Mouse (Mus musculus) midbrain, embryonic 12.5 days (tissue): ENCODE results near the gene Mef2c. TPM values are rescaled to one million over a fixed set of nuclear protein-coding genes. Genes with fewer than 3 reads are reported as not detected.

Experiments
- ATAC-seq: fragments of 200-750 bp; cut with Nextera tagmentation; 2 replicates; pipeline ENCODE4 v1.8.0; 2017; ENCODE audit warnings: low read depth, moderate TSS enrichment, moderate library complexity; ENCODE audit not compliant: low FRiP score
- H3K27ac ChIP-seq: fragments of 300-500 bp; sonication (generic); replicated peaks from 2 replicates; pipeline ENCODE4 v1.5.1; 2016; ENCODE audit warnings: mild to moderate bottlenecking
- H3K27me3 ChIP-seq: fragments of 300-500 bp; sonication (generic); 2 replicates; pipeline ENCODE4 v1.6.1; 2016; ENCODE audit warnings: mild to moderate bottlenecking
- H3K36me3 ChIP-seq: fragments of 300-500 bp; sonication (generic); 2 replicates; pipeline ENCODE4 v1.6.1; 2016
- H3K4me1 ChIP-seq: fragments of 300-500 bp; sonication (generic); 2 replicates; pipeline ENCODE4 v1.6.1; 2016
- H3K4me2 ChIP-seq: fragments of 300-500 bp; sonication (generic); replicated peaks from 2 replicates; pipeline ENCODE4 v1.6.1; 2016; ENCODE audit warnings: mild to moderate bottlenecking, moderate library complexity
- H3K4me3 ChIP-seq: fragments of 300-500 bp; sonication (generic); 2 replicates; pipeline ENCODE4 v1.5.1; 2016; ENCODE audit warnings: mild to moderate bottlenecking
- H3K9ac ChIP-seq: fragments of 300-500 bp; sonication (generic); replicated peaks from 2 replicates; pipeline ENCODE4 v1.6.1; 2016; ENCODE audit warnings: mild to moderate bottlenecking, moderate library complexity
- H3K9me3 ChIP-seq: fragments of 300-500 bp; sonication (generic); 2 replicates; pipeline ENCODE4 v1.6.1; 2016; ENCODE audit warnings: mild to moderate bottlenecking
- WGBS: fragments of 180-500 bp; shearing (Covaris S2); methylation state at CpG from one replicate; pipeline ENCODE4 v1.1.7; 2016; 5-methylcytosine and 5-hydroxymethylcytosine counted together
- polyA plus RNA-seq: library from polyadenylated mRNA; unstranded; fragments of >200 nt; fragmentation: Nextera tagmentation; extraction: Ambion mirVana; gene quantifications from 2 replicates; pipeline ENCODE4 v1.2.1, GENCODE M21; 2016

The Mef2c gene
- polyA plus RNA-seq, 1 experiment from 2014 or later, result 20.5 TPM

DNA sequence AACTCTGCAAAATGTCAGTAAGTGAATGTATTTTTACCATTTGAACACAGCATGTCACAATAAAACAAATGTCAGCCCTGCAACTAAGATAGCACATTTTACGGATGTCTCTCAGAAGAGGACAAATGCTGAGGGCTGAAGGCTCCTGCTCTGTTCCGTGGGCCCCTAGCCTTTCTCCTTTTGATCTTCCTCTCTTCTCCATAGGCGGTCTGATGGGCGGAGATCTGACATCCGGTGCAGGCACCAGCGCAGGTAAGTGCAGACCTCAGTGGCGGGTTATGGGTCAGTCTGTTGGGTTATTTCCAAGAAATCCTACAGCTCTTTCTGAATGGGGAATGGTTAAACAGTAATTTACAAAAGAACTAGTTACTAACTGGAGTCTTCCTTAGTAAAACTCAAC lies 131.4 kb downstream of the Mef2c start:
- Histone ChIP-seq H3K9ac (no peak overlapping the region), H3K9me3 (no peaks in the 10 kb centered on the region), H3K4me2 (no peak overlapping the region), H3K27ac (no peak overlapping the region), H3K4me1 (peaks cover 4% of the 10 kb centered on the region; the same call in 1 of the 2 replicates), H3K36me3 (no peaks in the 10 kb centered on the region), H3K4me3 (no peak overlapping the region), H3K27me3 (no peaks in the 10 kb centered on the region)
- 48% methylated on average over 7 of the region's 7 CpGs for WGBS
- no peak for ATAC-seq

DNA sequence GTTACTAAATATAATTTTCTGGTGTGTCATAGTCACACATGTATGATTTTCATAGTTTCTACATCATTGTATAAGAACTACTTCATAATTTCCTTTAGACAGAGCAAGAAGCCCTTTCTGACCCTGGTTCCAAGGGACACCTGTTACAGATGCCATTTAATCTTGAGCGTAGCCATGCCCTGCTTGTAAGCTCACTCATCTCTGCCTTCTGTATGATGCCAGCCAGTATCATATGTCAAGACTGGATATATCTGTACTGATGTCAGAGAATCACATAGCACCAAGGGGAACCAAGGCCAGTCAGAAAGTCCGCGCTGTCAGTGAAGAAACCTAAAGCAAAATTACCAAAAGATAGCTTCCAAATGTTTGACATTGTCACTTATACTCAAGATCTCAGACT lies 133.8 kb downstream of the Mef2c start:
- 94% methylated on average over 3 of the region's 3 CpGs for WGBS
- no peaks in the 10 kb centered on the region for H3K27me3 ChIP-seq
- H3K4me2 ChIP-seq, result no peak overlapping the region

GRCm38 (mm10) chr13:83638735-83639134 lies 134.9 kb downstream of the Mef2c start:
- 88% methylated on average over 3 of the region's 3 CpGs for WGBS
- no peak overlapping the region for H3K27ac ChIP-seq

More for the DNA sequence above, 133.8 kb downstream of the Mef2c start:
- Histone ChIP-seq H3K4me3 (no peak overlapping the region), H3K36me3 (no peaks in the 10 kb centered on the region), H3K9ac (no peak overlapping the region), H3K27ac (no peak overlapping the region), H3K9me3 (no peaks in the 10 kb centered on the region), H3K4me1 (peaks cover 4% of the 10 kb centered on the region; the same call in 1 of the 2 replicates)
- no peak for ATAC-seq

DNA sequence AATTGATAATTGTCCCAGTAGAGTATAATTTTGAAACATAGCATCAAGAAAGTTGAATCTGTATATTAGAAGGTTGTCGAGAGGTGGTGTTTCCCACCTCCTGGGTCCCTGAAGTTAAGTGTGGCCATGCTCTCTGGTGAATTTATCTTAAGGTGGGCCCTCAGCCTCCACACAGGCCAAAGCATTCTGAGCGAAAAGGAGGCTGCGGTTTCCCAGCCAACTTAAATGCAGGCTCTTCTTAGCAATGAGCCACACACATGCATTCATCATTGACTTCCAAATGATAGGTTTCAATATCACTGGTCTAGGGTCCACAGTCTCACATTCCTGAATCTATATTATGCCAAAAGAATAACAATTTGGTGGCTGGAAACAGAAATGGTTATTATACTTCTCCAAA lies 145.2 kb downstream of the Mef2c start:
- no peak overlapping the region for H3K27ac ChIP-seq
- no peak overlapping the region for H3K9ac ChIP-seq
- H3K4me3 ChIP-seq, result no peak overlapping the region
- no peaks in the 10 kb centered on the region for H3K36me3 ChIP-seq
- 90% methylated on average over 3 of the region's 3 CpGs for WGBS
- no peak for ATAC-seq
- H3K9me3 ChIP-seq, result no peaks in the 10 kb centered on the region
- H3K4me1 ChIP-seq, result no peaks in the 10 kb centered on the region
- H3K4me2 ChIP-seq, result no peak overlapping the region
- H3K27me3 ChIP-seq, result 0 out of 2 replicates have a peak, but pooled peaks cover 6% of the 10 kb centered on the region

More at GRCm38 (mm10) chr13:83638735-83639134, 134.9 kb downstream of the Mef2c start:
- Histone ChIP-seq H3K4me2 (no peak overlapping the region), H3K9ac (no peak overlapping the region), H3K4me3 (no peak overlapping the region), H3K4me1 (peaks cover 4% of the 10 kb centered on the region; the same call in 1 of the 2 replicates), H3K9me3 (no peaks in the 10 kb centered on the region), H3K36me3 (no peaks in the 10 kb centered on the region), H3K27me3 (no peaks in the 10 kb centered on the region)
- ATAC-seq, result no peak

GRCm38 (mm10) chr13:83649795-83650476 lies 146.1 kb downstream of the Mef2c start:
- Histone ChIP-seq H3K36me3 (no peaks in the 10 kb centered on the region), H3K27me3 (0 out of 2 replicates have a peak, but pooled peaks cover 6% of the 10 kb centered on the region), H3K9ac (no peak overlapping the region), H3K4me3 (no peak overlapping the region), H3K4me1 (no peaks in the 10 kb centered on the region), H3K27ac (no peak overlapping the region), H3K4me2 (no peak overlapping the region), H3K9me3 (no peaks in the 10 kb centered on the region)
- 88% methylated on average over 12 of the region's 12 CpGs for WGBS
- no peak for ATAC-seq

DNA sequence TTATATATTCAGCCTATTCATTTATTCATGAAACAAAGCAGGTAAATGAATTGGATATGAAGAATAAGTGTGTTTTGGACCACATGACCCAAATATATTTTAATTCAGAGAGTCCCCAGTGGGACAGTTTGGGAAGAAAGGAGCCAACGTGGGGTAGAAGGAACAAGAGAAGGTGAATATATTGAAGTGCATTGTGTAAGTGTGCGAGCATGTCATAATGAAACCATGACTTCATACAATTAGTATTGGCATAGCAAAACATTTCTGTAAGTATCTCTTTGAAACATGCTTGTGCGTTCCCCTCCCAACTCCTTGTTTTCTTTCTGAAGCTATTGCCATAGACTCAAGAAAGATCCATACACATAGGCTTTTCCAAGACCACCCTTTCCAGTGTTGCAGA lies 147.0 kb downstream of the Mef2c start:
- H3K27ac ChIP-seq, result no peak overlapping the region
- no peaks in the 10 kb centered on the region for H3K36me3 ChIP-seq
- 0 out of 2 replicates have a peak, but pooled peaks cover 6% of the 10 kb centered on the region for H3K27me3 ChIP-seq
- peaks cover 4% of the 10 kb centered on the region; the same call in 1 of the 2 replicates for H3K4me1 ChIP-seq
- no peaks in the 10 kb centered on the region for H3K9me3 ChIP-seq
- no peak overlapping the region for H3K9ac ChIP-seq
- H3K4me3 ChIP-seq, result no peak overlapping the region
- no peak overlapping the region for H3K4me2 ChIP-seq
- ATAC-seq, result no peak
- 95% methylated on average over 3 of the region's 3 CpGs for WGBS

DNA sequence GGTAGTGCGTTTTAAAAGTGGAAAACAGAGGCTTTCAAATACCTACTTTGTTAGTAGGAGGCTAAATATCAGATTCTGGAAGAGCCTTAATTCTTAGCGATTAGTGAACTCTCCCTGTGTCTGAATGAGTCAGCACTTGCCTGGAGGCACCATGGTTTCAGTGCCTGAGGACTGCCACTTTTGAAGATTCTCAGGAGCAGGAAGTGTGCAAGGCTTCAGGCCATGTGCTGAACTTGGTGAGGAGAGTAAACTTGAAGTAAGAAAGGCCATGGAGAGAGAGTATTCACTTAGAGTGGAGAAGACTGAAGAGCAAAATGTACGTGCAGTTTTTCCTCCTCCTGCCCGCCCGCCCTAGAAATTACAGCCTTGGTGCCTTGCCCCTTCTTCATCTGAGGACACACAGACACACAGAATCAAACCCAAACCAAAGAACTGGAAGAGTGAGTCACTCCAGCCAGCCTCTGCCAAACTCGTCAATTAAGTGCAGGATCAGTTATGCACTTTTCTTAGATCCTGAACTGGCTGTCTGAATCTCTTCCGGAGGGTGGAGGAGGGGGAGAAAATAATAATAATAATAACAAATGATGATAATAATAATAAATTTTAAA lies 148.2 kb downstream of the Mef2c start:
- Histone ChIP-seq H3K9me3 (no peaks in the 10 kb centered on the region), H3K4me2 (no peak overlapping the region), H3K27ac (no peak overlapping the region), H3K9ac (no peak overlapping the region), H3K36me3 (no peaks in the 10 kb centered on the region), H3K4me3 (no peak overlapping the region), H3K4me1 (peaks cover 4% of the 10 kb centered on the region; the same call in 1 of the 2 replicates), H3K27me3 (0 out of 2 replicates have a peak, but pooled peaks cover 6% of the 10 kb centered on the region)
- 83% methylated on average over 7 of the region's 7 CpGs for WGBS
- ATAC-seq, result no peak

DNA sequence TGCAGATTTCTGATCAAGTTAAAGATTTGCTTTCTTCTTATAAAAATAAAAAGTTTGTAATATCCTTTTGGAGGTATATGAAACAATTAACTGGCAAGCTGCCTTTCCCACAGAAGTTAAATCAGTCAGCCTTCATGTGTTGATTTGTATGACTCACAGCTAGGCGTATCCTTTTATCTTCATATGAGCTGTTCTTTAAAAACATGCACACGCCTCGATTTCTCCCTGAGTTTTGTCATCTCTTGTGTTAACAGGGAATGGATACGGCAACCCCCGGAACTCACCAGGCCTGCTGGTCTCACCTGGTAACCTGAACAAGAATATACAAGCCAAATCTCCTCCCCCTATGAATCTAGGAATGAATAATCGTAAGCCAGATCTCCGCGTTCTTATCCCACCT lies 148.7 kb downstream of the Mef2c start:
- H3K4me1 ChIP-seq, result peaks cover 4% of the 10 kb centered on the region; the same call in 1 of the 2 replicates
- H3K4me2 ChIP-seq, result no peak overlapping the region
- ATAC-seq, result no peak
- no peaks in the 10 kb centered on the region for H3K36me3 ChIP-seq
- H3K27ac ChIP-seq, result no peak overlapping the region
- H3K4me3 ChIP-seq, result no peak overlapping the region
- no peaks in the 10 kb centered on the region for H3K9me3 ChIP-seq
- 91% methylated on average over 8 of the region's 8 CpGs for WGBS
- H3K9ac ChIP-seq, result no peak overlapping the region
- H3K27me3 ChIP-seq, result 0 out of 2 replicates have a peak, but pooled peaks cover 6% of the 10 kb centered on the region

- Histone ChIP-seq H3K4me1 (peaks cover 4% of the 10 kb centered on the region; the same call in 1 of the 2 replicates), H3K27ac (no peak overlapping the region), H3K4me3 (no peak overlapping the region), H3K4me2 (no peak overlapping the region), H3K9me3 (no peaks in the 10 kb centered on the region), H3K36me3 (no peaks in the 10 kb centered on the region), H3K27me3 (0 out of 2 replicates have a peak, but pooled peaks cover 6% of the 10 kb centered on the region), H3K9ac (no peak overlapping the region)
- 22% methylated on average over 8 of the region's 8 CpGs for WGBS
- ATAC-seq, result peak; percentile 92
Measured at GRCm38 (mm10) chr13:83654889-83655769, 151.3 kb downstream of the Mef2c start.

DNA sequence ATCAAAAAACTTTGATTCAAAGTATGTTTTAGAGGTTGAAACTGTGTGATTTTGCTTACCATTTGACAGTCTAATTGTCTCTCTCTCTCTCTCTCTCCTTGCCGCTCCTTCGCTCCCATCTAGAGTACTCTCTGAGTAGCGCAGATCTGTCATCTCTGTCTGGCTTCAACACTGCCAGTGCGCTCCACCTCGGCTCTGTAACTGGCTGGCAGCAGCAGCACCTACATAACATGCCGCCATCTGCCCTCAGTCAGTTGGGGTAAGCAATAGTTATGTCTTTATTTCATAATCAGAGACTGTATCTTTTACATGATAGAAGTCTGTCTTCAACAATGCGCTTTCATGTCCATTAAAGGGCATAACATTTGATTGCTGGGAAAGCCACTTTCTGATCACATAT lies 152.3 kb downstream of the Mef2c start:
- H3K27me3 ChIP-seq, result 0 out of 2 replicates have a peak, but pooled peaks cover 6% of the 10 kb centered on the region
- H3K27ac ChIP-seq, result no peak overlapping the region
- no peaks in the 10 kb centered on the region for H3K9me3 ChIP-seq
- no peak overlapping the region for H3K4me3 ChIP-seq
- H3K4me1 ChIP-seq, result peaks cover 7% of the 10 kb centered on the region
- H3K9ac ChIP-seq, result no peak overlapping the region
- 82% methylated on average over 7 of the region's 7 CpGs for WGBS
- H3K36me3 ChIP-seq, result no peaks in the 10 kb centered on the region
- no peak for ATAC-seq
- H3K4me2 ChIP-seq, result no peak overlapping the region

- H3K27me3 ChIP-seq, result 0 out of 2 replicates have a peak, but pooled peaks cover 4% of the 10 kb centered on the region
- H3K36me3 ChIP-seq, result no peaks in the 10 kb centered on the region
- H3K9ac ChIP-seq, result no peak overlapping the region
- no peaks in the 10 kb centered on the region for H3K9me3 ChIP-seq
- H3K27ac ChIP-seq, result no peak overlapping the region
- no peak overlapping the region for H3K4me2 ChIP-seq
- 67% methylated on average over 4 of the region's 4 CpGs for WGBS
- H3K4me1 ChIP-seq, result peaks cover 11% of the 10 kb centered on the region
- no peak for ATAC-seq
- H3K4me3 ChIP-seq, result no peak overlapping the region
Measured at GRCm38 (mm10) chr13:83656773-83657172, 152.9 kb downstream of the Mef2c start.
